Mouse (Mus musculus) liver, adult 2 months (tissue): ENCODE measurements around the gene Sgcd. TPM values are rescaled to one million over a fixed set of nuclear protein-coding genes. Genes with fewer than 3 reads are reported as not detected.
A peak's percentile ranks its signal among the peaks of the same experiment; 100 is the strongest.

Source experiments
- DNase-seq: peaks from one replicate; pipeline ENCODE4 v3.0.0-alpha.2; 2011; ENCODE audit warnings: low read depth, low spot score; ENCODE audit errors: extremely low read depth
- H3K27ac ChIP-seq: fragments of 200-500 bp; replicated peaks from 2 replicates; pipeline ENCODE4 v1.5.1; 2012; ENCODE audit warnings: low read depth, mild to moderate bottlenecking, control low read depth, inconsistent platforms, low read length; ENCODE audit not compliant: insufficient read depth
- H3K27me3 ChIP-seq: fragments of 200-500 bp; 2 replicates; pipeline ENCODE4 v1.6.1; 2012; ENCODE audit warnings: mild to moderate bottlenecking, moderate library complexity, low read length, inconsistent platforms; ENCODE audit not compliant: control insufficient read depth, insufficient read depth
- H3K36me3 ChIP-seq: fragments of 200-500 bp; 2 replicates; pipeline ENCODE4 v1.6.1; 2012; ENCODE audit warnings: low read length, inconsistent platforms; ENCODE audit not compliant: control insufficient read depth, insufficient read depth
- H3K4me1 ChIP-seq: fragments of 200-500 bp; 2 replicates; pipeline ENCODE4 v1.6.1; 2011; ENCODE audit warnings: low read length; ENCODE audit not compliant: control insufficient read depth, insufficient read depth
- H3K4me3 ChIP-seq: fragments of 200-500 bp; 2 replicates; pipeline ENCODE4 v1.5.1; 2011; ENCODE audit warnings: low read depth, mild to moderate bottlenecking, control low read depth, low read length, moderate library complexity; ENCODE audit not compliant: insufficient read depth
- H3K79me2 ChIP-seq: fragments of 200-500 bp; 2 replicates; pipeline ENCODE4 v1.6.1; 2012; ENCODE audit warnings: inconsistent platforms, mild to moderate bottlenecking, low read length, moderate library complexity; ENCODE audit not compliant: control insufficient read depth, insufficient read depth
- H3K9ac ChIP-seq: fragments of 200-500 bp; 2 replicates; pipeline ENCODE4 v1.6.1; 2012; ENCODE audit warnings: low read depth, mild to moderate bottlenecking, control low read depth, inconsistent platforms, low read length
- CTCF ChIP-seq: fragments of 200-500 bp; IDR thresholded peaks from 2 replicates; pipeline ENCODE4 v1.5.1; 2011; ENCODE audit warnings: low read depth, low read length, control low read depth
- POLR2A ChIP-seq: fragments of 200-500 bp; IDR thresholded peaks from 2 replicates; pipeline ENCODE4 v1.6.1; 2011; ENCODE audit warnings: low read length, control low read depth; ENCODE audit not compliant: insufficient read depth; ENCODE audit errors: extremely low read depth
- WGBS: fragments of 180-500 bp; shearing (Covaris S2); methylation state at CpG from one replicate; pipeline ENCODE4 v1.1.7; 2018; 5-methylcytosine and 5-hydroxymethylcytosine counted together
- polyA plus RNA-seq: library from polyadenylated mRNA; depleted of rRNA; stranded (reverse); fragments of >200 nt; gene quantifications from 2 replicates; pipeline ENCODE4 v1.2.3, GENCODE M21; 2012
- total RNA-seq: library from RNA; depleted of rRNA; stranded (reverse); fragments of >200 nt; gene quantifications from 2 replicates; pipeline ENCODE4 v1.2.3, GENCODE M21; 2014

Sgcd gene
- total and polyA plus RNA-seq, 2 experiments = 0.37 TPM; not detected in 1

GRCm38 (mm10) chr11:47082517-47082916 lies 906.3 kb downstream of the Sgcd start:
- H3K36me3 ChIP-seq = no peaks in the 10 kb centered on the region
- no peak overlapping the region for H3K9ac ChIP-seq
- WGBS = 84% methylated on average over 1 of the region's 1 CpGs

GRCm38 (mm10) chr11:47073538-47073937 lies 915.2 kb downstream of the Sgcd start:
- Histone ChIP-seq H3K4me1 (no peaks in the 10 kb centered on the region), H3K9ac (no peak overlapping the region), H3K79me2 (no peaks in the 10 kb centered on the region), H3K27me3 (no peaks in the 10 kb centered on the region), H3K4me3 (no peak overlapping the region), H3K36me3 (no peaks in the 10 kb centered on the region), H3K27ac (no peak overlapping the region)
- no peak for DNase-seq
- TF ChIP-seq CTCF (no peak), POLR2A (no peak)
- 52% methylated on average over 1 of the region's 1 CpGs for WGBS

More at GRCm38 (mm10) chr11:47082517-47082916, 906.3 kb downstream of the Sgcd start:
- Histone ChIP-seq H3K79me2 (no peaks in the 10 kb centered on the region), H3K4me1 (no peaks in the 10 kb centered on the region), H3K27ac (no peak overlapping the region), H3K4me3 (no peak overlapping the region), H3K27me3 (no peaks in the 10 kb centered on the region)
- no peak for DNase-seq
- TF ChIP-seq CTCF = no peak
- TF ChIP-seq POLR2A = no peak

- DNase-seq = no peak
- no peaks in the 10 kb centered on the region for H3K79me2 ChIP-seq
- WGBS = 78% methylated on average over 2 of the region's 2 CpGs
- H3K9ac ChIP-seq = no peak overlapping the region
- no peak overlapping the region for H3K27ac ChIP-seq
- TF ChIP-seq POLR2A = no peak
- TF ChIP-seq CTCF = no peak
- no peak overlapping the region for H3K4me3 ChIP-seq
- no peaks in the 10 kb centered on the region for H3K4me1 ChIP-seq
- H3K36me3 ChIP-seq = no peaks in the 10 kb centered on the region
- H3K27me3 ChIP-seq = no peaks in the 10 kb centered on the region
These were observed 917.6 kb downstream of the Sgcd start for GRCm38 (mm10) chr11:47071161-47071560.

- Histone ChIP-seq H3K79me2 (no peaks in the 10 kb centered on the region), H3K9ac (no peak overlapping the region), H3K4me1 (no peaks in the 10 kb centered on the region), H3K4me3 (no peak overlapping the region), H3K27me3 (no peaks in the 10 kb centered on the region), H3K27ac (no peak overlapping the region), H3K36me3 (no peaks in the 10 kb centered on the region)
- 93% methylated on average over 2 of the region's 2 CpGs for WGBS
- DNase-seq = no peak
- TF ChIP-seq CTCF = no peak
- no peak for TF ChIP-seq POLR2A
These were observed 918.9 kb downstream of the Sgcd start for GRCm38 (mm10) chr11:47069769-47070384.

- Histone ChIP-seq H3K27me3 (no peaks in the 10 kb centered on the region), H3K36me3 (no peaks in the 10 kb centered on the region), H3K9ac (no peak overlapping the region), H3K79me2 (no peaks in the 10 kb centered on the region), H3K4me1 (no peaks in the 10 kb centered on the region), H3K27ac (no peak overlapping the region), H3K4me3 (no peak overlapping the region)
- TF ChIP-seq CTCF (no peak), POLR2A (no peak)
- WGBS = 78% methylated on average over 4 of the region's 4 CpGs
- peak; percentile 42 for DNase-seq
These were observed 925.1 kb downstream of the Sgcd start for GRCm38 (mm10) chr11:47063690-47064089.

- 52% methylated on average over 2 of the region's 2 CpGs for WGBS
- Histone ChIP-seq H3K4me1 (no peaks in the 10 kb centered on the region), H3K9ac (no peak overlapping the region), H3K27ac (no peak overlapping the region), H3K36me3 (no peaks in the 10 kb centered on the region), H3K4me3 (no peak overlapping the region), H3K79me2 (no peaks in the 10 kb centered on the region), H3K27me3 (no peaks in the 10 kb centered on the region)
- TF ChIP-seq POLR2A (no peak), CTCF (no peak)
- DNase-seq = no peak
These were observed 938.4 kb downstream of the Sgcd start for GRCm38 (mm10) chr11:47050390-47050789.
